Mouse (Mus musculus): ENCODE data around the gene Aatf. TPM values are rescaled to one million over a fixed set of nuclear protein-coding genes. Genes with fewer than 3 reads are reported as not detected.
A peak's percentile ranks its signal among the peaks of the same experiment; 100 is the strongest.

Gene Aatf
- polyA plus RNA-seq, 1 experiment: 37.3 TPM

DNA sequence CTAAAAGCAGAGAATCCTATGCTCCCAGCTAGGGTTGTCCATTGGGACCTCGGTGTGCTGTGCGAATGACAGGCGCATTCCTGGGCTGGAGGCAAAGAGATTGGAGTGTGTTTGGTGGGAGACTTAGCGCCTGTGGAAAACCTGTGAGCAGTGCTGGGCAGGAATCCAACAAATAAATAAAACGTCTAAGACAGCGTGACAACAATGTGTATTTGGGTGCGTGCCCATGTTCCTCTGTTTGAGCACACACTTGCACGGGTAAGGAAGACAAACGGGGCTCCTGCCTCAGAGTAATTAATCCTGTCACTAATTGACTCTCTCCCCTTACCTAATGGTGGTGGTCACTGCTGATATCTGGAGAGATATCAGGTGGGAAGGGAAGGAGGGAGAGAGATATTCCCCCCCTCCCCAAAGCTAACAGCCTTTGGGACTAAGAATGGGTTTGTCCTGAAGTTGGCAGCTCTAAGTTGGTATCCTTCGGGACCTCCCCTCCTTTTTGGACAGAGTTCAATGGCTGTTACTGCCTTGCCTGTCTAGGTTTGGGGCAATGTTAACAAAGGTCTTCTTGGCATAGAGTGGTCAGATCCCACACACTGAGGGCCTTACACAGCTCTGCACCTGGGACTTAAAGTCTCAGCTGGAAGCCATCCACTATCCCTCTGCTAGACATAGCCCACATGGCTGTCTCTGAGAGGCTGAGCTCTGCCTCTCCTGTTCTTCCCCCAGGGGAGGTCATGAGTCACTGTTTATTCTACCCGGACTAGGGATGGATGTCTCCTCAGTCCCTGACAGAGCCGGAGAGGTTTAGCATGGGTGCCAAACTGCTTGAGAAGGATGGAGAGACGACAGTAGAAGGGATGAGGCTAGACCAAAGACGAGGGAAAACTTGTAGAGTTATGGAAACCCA lies 16.7 kb upstream of the Aatf start:
- Histone ChIP-seq H3K4me1 (ENCODE audit: control insufficient read depth, insufficient read depth, low read length) (no peaks in the 10 kb centered on the region), H3K4me3 (ENCODE audit: insufficient read depth, low read length) (no peak overlapping the region), H3K27ac (ENCODE audit: insufficient read depth, low read length) (no peak overlapping the region)
- TF ChIP-seq POLR2A (IDR thresholded peaks at IDR 0.05; ENCODE audit: low read depth, low read length) (no peak), CTCF (IDR thresholded peaks at IDR 0.05; ENCODE audit: borderline replicate concordance, insufficient read depth, low read length) (no peak)

DNA sequence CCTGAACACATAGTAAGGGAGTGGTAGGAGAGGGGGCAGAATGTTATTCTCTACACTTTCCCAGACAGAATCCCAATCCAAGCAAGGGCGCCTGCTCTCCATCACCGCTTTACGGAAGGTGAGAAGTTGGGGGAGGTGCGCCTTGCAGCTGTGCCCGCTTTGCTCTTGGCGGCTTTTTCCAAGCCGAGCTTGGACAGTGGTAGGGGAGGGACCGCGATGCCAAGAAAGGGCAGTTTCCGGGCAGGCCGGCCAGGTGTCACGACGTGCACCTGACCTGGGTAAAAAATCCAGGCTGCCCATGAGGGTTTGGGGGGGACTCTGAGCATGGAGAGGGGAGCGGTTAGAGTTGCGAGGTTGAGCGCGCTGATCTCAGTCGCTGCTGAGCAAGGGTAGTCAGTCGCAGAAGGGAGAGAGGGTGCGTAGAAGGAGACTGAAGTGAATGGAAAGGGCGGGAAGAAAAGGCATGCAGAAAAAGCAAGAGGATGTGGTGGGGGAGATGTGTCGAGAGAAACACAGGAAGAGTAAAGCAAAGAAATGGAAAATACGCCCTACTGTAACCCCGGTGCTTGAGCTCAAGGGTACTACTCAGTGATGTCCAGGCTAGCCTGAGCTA lies 15.9 kb upstream of the Aatf start:
- TF ChIP-seq POLR2A (IDR thresholded peaks at IDR 0.05; ENCODE audit: low read depth, low read length) (no peak), CTCF (IDR thresholded peaks at IDR 0.05; ENCODE audit: borderline replicate concordance, insufficient read depth, low read length) (no peak)

GRCm38 (mm10) chr11:84526976-84527860 lies 13.9 kb upstream of the Aatf start:
- H3K4me1 ChIP-seq (ENCODE audit: control insufficient read depth, insufficient read depth, low read length): no peaks in the 10 kb centered on the region
- no peak overlapping the region for H3K4me3 ChIP-seq (ENCODE audit: insufficient read depth, low read length)
- no peak for TF ChIP-seq POLR2A (IDR thresholded peaks at IDR 0.05; ENCODE audit: low read depth, low read length)
- no peak for TF ChIP-seq CTCF (IDR thresholded peaks at IDR 0.05; ENCODE audit: borderline replicate concordance, insufficient read depth, low read length)
- no peak overlapping the region for H3K27ac ChIP-seq (ENCODE audit: insufficient read depth, low read length)

More for the DNA sequence above, 15.9 kb upstream of the Aatf start:
- Histone ChIP-seq H3K4me1 (ENCODE audit: control insufficient read depth, insufficient read depth, low read length) (no peaks in the 10 kb centered on the region), H3K27ac (ENCODE audit: insufficient read depth, low read length) (no peak overlapping the region), H3K4me3 (ENCODE audit: insufficient read depth, low read length) (no peak overlapping the region)

DNA sequence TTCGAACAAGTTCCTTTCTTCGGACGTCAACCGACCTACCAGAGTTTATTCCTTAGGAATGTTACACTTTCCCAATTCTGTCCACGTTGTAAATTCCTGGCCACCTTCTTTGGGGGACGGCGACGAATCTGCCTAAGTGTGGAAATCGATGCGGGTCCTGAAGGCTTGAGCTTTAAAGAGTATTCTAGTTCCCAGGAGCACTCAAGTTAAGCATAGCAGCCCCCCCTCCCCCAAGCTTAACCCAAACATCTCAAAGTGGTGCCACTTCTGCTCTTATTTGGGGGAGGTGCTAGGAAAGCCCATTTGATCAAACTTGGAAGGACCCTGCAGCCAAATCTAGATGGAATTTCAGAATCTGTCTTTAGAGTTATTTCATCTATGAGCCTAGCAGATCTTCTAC lies 13.1 kb upstream of the Aatf start:
- H3K27ac ChIP-seq (ENCODE audit: insufficient read depth, low read length): no peak overlapping the region
- TF ChIP-seq POLR2A (IDR thresholded peaks at IDR 0.05; ENCODE audit: low read depth, low read length): no peak
- no peak for TF ChIP-seq CTCF (IDR thresholded peaks at IDR 0.05; ENCODE audit: borderline replicate concordance, insufficient read depth, low read length)
- no peak overlapping the region for H3K4me3 ChIP-seq (ENCODE audit: insufficient read depth, low read length)

DNA sequence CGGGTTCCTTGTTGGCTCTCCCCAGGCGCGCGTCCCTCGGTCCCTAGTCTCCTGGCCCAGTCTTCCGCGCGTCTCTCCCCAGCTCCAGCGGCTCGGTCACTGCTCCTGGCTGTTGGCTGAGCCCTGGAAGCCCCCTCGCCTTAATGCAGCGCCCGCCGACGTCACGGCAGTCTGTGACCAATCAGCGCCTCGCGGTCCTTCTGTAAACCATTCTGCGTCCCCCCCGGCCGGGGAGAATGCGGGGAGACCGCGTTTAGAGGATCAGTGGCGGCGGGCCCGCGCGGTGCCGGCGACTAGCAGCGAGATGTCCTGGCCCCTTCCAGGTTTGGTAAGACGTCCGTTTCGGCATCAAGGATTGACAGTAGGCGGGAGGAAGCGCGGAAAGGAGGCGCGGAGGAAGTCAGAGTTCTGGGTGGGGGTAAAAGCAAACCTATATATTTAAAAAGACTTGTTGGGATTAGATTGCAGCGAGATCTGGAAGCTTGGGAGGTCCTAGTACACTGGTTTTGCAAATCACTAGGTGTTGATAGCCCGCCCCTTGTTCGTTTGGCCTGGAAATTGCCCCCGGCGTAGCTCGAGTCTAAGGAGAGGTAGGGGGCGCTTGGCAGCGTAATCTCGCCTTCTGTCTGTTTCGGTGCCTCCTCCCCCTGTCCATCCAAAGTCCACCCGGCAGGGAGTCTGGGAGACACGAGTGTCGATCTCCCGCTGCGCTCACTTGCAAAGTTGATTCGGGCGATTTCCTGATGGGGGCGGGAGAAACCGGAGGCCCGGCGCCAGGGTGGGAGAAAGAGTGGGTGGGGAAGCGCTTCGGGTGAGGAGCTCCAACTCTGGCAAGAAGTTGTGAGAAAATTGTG lies 12.3 kb upstream of the Aatf start, which contains the start of gene Lhx1:
TSS of gene Lhx1 (minus strand) at position 115 of the 854 bp plus-strand sequence.
- Histone ChIP-seq H3K4me1 (ENCODE audit: control insufficient read depth, insufficient read depth, low read length) (no peaks in the 10 kb centered on the region), H3K4me3 (ENCODE audit: insufficient read depth, low read length) (peak within 1 kb of the TSS; percentile 18), H3K27ac (ENCODE audit: insufficient read depth, low read length) (no peak within 1 kb of the TSS)
- no peak for TF ChIP-seq CTCF (IDR thresholded peaks at IDR 0.05; ENCODE audit: borderline replicate concordance, insufficient read depth, low read length)

More for the DNA sequence above, 13.1 kb upstream of the Aatf start:
- no peaks in the 10 kb centered on the region for H3K4me1 ChIP-seq (ENCODE audit: control insufficient read depth, insufficient read depth, low read length)

DNA sequence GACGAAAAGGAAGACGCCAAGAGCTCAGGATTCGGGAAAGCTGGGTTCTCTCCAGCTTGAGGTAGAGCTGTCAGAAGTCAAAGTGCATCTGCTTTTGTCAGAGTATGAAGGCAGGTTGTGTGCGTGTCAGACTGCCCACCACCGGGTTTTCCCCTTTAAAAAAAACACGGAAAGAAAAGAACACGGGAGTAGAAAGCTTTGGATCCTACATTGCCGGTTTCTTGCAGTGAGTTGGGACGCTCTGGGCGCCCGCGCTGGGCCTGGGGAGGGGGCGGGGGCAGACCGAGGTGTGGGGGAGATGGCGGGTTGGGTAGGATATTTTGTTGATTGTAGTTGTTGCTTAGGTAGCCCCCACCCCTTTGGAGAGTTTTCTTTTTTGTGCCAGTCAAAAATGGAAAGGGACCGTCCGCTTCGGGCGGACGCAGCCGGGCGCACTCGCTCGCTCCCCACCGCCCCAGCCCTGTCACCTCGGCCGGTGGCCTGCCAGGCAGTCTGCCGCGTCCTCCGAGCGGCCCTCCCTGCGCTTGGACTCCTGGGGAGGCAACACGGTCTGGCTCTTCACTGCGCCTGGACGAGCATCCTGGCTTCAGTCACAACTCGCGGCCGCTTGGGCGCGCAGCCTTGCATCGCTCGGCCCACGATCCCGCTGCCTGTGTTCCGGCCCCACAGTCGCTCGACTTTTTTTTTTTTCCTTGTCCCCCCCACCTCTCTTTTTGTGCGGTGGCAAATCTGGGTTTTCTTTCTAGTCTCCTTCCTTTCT lies 11.4 kb upstream of the Aatf start:
- H3K27ac ChIP-seq (ENCODE audit: insufficient read depth, low read length): no peak overlapping the region
- peak overlapping the region; percentile 18 for H3K4me3 ChIP-seq (ENCODE audit: insufficient read depth, low read length)
- no peaks in the 10 kb centered on the region for H3K4me1 ChIP-seq (ENCODE audit: control insufficient read depth, insufficient read depth, low read length)
- TF ChIP-seq CTCF (IDR thresholded peaks at IDR 0.05; ENCODE audit: borderline replicate concordance, insufficient read depth, low read length) (no peak), POLR2A (IDR thresholded peaks at IDR 0.05; ENCODE audit: low read depth, low read length) (no peak)

- no peak for TF ChIP-seq CTCF (IDR thresholded peaks at IDR 0.05; ENCODE audit: borderline replicate concordance, insufficient read depth, low read length)
- TF ChIP-seq POLR2A (IDR thresholded peaks at IDR 0.05; ENCODE audit: low read depth, low read length): no peak
- Histone ChIP-seq H3K4me1 (ENCODE audit: control insufficient read depth, insufficient read depth, low read length) (no peaks in the 10 kb centered on the region), H3K4me3 (ENCODE audit: insufficient read depth, low read length) (no peak overlapping the region), H3K27ac (ENCODE audit: insufficient read depth, low read length) (no peak overlapping the region)
Observed at GRCm38 (mm10) chr11:84523841-84524510, 10.7 kb upstream of the Aatf start.

- Histone ChIP-seq H3K27ac (ENCODE audit: insufficient read depth, low read length) (no peak overlapping the region), H3K4me1 (ENCODE audit: control insufficient read depth, insufficient read depth, low read length) (no peaks in the 10 kb centered on the region), H3K4me3 (ENCODE audit: insufficient read depth, low read length) (no peak overlapping the region)
- no peak for TF ChIP-seq CTCF (IDR thresholded peaks at IDR 0.05; ENCODE audit: borderline replicate concordance, insufficient read depth, low read length)
- no peak for TF ChIP-seq POLR2A (IDR thresholded peaks at IDR 0.05; ENCODE audit: low read depth, low read length)
Observed at GRCm38 (mm10) chr11:84523321-84523831, 10.1 kb upstream of the Aatf start.
